Mouse (Mus musculus) liver, postnatal 0 days (tissue): ENCODE results near the gene Zfp131. TPM values are rescaled to one million over a fixed set of nuclear protein-coding genes. Genes with fewer than 3 reads are reported as not detected.

ENCODE experiments used
- ATAC-seq: fragments of 200-750 bp; cut with Nextera tagmentation; 2 replicates; pipeline ENCODE4 v1.8.0; 2017; ENCODE audit warnings: mild to moderate bottlenecking, moderate library complexity
- DNase-seq: peaks from one replicate; pipeline ENCODE4 v3.0.0-alpha.2; 2016
- H3K27ac ChIP-seq: fragments of 300-500 bp; sonication (generic); 2 replicates; pipeline ENCODE4 v1.5.1; 2014; ENCODE audit warnings: antibody characterized with exemption, moderate library complexity, mild to moderate bottlenecking, low read depth
- H3K27me3 ChIP-seq: fragments of 300-500 bp; sonication (generic); 2 replicates; pipeline ENCODE4 v1.6.1; 2014; ENCODE audit warnings: low read length, control low read depth, mixed read lengths; ENCODE audit not compliant: insufficient read depth
- H3K36me3 ChIP-seq: fragments of 300-500 bp; sonication (generic); replicated peaks from 2 replicates; pipeline ENCODE4 v1.6.1; 2014; ENCODE audit warnings: mild to moderate bottlenecking, control low read depth, low read length, moderate library complexity, mixed read lengths; ENCODE audit not compliant: insufficient read depth
- H3K4me1 ChIP-seq: fragments of 300-500 bp; sonication (generic); 2 replicates; pipeline ENCODE4 v1.6.1; 2014; ENCODE audit warnings: antibody characterized with exemption, mild to moderate bottlenecking, control low read depth; ENCODE audit not compliant: insufficient read depth
- H3K4me2 ChIP-seq: fragments of 300-500 bp; sonication (generic); 2 replicates; pipeline ENCODE4 v1.6.1; 2014; ENCODE audit warnings: low read depth, mild to moderate bottlenecking, low read length, moderate library complexity, mixed read lengths
- H3K4me3 ChIP-seq: fragments of 300-500 bp; sonication (generic); 2 replicates; pipeline ENCODE4 v1.5.1; 2014; ENCODE audit warnings: low read depth, low read length
- H3K9ac ChIP-seq: fragments of 300-500 bp; sonication (generic); replicated peaks from 2 replicates; pipeline ENCODE4 v1.6.1; 2014; ENCODE audit warnings: mild to moderate bottlenecking, moderate library complexity
- H3K9me3 ChIP-seq: fragments of 300-500 bp; sonication (generic); 2 replicates; pipeline ENCODE4 v1.6.1; 2016; ENCODE audit warnings: mild to moderate bottlenecking, control low read depth, low read length, mixed read lengths
- CTCF ChIP-seq: sonication (generic); IDR thresholded peaks from 2 replicates; pipeline ENCODE4 v1.5.1; 2016; ENCODE audit warnings: antibody characterized with exemption, low read depth
- EP300 ChIP-seq: IDR thresholded peaks from 2 replicates; pipeline ENCODE4 v1.6.1; 2016; ENCODE audit warnings: antibody characterized with exemption, low read depth, mild to moderate bottlenecking
- WGBS: fragments of 180-500 bp; shearing (Covaris S2); extraction: QIAGEN DNeasy Blood & Tissue Kit; methylation state at CpG from one replicate; pipeline ENCODE4 v1.1.7; 2014; ENCODE audit not compliant: insufficient replicate concordance; 5-methylcytosine and 5-hydroxymethylcytosine counted together
- polyA plus RNA-seq: library from polyadenylated mRNA; unstranded; fragments of >200 nt; fragmentation: Nextera tagmentation; extraction: Ambion mirVana; gene quantifications from 2 replicates; pipeline ENCODE4 v1.2.1, GENCODE M21; 2015

The Zfp131 gene
- polyA plus RNA-seq, 1 experiment from 2014 or later = 8.8 TPM

DNA sequence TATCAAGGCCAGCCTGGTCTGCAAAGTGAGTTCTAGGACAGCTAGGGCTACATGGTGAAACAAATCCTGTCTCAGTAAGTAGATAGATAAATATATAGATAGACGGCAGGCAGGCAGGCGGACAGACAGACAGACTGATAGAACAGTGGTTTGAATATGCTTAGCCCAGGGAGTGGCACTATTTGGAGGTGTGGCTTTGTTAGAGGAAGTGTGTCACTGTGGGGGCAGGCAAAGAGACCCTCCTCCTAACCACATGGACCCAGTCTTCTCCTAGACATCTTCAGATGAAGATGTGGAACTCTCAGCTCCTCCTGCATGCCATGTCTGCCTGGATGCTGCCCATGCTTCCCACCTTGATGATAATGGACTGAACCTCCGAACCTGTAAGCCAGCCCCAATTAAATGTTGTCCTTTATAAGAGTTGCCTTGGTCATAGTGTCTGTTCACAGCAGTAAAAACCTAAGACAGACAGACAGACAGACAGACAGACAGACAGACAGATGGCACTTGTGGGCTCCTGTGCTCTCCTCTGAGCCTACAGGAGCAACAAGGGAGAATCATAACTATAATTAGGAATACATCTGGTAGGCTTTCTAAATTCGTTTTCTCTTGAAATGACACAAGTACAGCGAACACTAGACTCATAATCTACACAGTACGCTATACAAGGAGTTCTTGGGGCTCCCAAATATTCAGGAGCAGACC is 47.8 kb downstream of the Zfp131 start:
- Histone ChIP-seq H3K4me1 (no peaks in the 10 kb centered on the region), H3K4me2 (no peak overlapping the region), H3K27ac (no peak overlapping the region), H3K36me3 (no peaks in the 10 kb centered on the region), H3K9me3 (no peaks in the 10 kb centered on the region), H3K4me3 (no peak overlapping the region), H3K27me3 (no peaks in the 10 kb centered on the region), H3K9ac (no peak overlapping the region)
- ATAC-seq = no peak
- 69% methylated on average over 6 of the region's 6 CpGs for WGBS
- DNase-seq = no peak
- TF ChIP-seq EP300 = no peak
- no peak for TF ChIP-seq CTCF

DNA sequence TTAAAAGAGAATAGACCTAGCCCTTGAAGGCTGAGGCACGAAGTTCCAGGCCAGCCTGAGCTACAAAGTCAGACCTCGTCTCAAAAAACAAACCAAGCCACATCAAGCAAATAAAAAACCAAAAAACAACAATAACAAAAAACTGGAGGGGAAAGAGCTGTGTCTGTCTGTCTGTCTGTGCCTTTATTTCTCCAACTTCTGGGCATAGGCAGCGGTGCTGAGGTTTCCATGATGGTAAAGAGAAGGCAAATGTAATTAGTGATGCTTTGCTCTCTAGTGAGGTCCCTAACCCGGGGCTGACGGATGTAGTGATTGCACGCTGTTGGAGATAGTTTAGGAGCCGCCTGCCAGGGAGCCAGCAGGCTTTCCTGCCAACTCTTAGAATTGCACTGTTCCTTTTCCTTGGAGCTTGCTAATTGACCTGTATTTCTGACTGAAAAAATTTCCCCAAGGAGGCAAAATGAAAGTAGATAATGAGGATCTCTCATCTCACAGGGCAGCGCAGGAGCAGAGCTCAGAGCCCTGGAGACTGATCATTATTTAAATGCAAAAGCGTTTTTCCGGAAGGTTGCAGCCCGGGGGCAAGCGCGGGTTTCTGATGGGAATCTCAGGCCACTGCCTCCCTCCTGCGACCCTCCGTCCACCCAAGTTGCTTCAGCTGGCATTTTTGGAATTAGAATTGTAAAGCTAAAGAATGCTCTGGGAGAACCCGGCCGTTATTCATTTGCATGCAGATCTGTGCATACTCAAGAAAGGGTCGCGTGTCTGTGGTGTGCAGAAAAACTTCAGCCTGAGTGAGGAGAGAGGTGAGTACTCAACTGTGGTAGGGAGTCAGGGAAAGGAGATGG is 49.1 kb downstream of the Zfp131 start:
- H3K4me3 ChIP-seq = peak overlapping the region; percentile 24; the same call in 1 of the 2 replicates
- DNase-seq (no peak), ATAC-seq (no peak)
- peaks cover 3% of the 10 kb centered on the region; the same call in 1 of the 2 replicates for H3K4me1 ChIP-seq
- H3K9ac ChIP-seq = peak overlapping the region; percentile 0; the same call in 1 of the 2 replicates
- no peaks in the 10 kb centered on the region for H3K36me3 ChIP-seq
- no peak overlapping the region for H3K27ac ChIP-seq
- H3K4me2 ChIP-seq = peak overlapping the region; percentile 57
- WGBS = 25% methylated on average over 19 of the region's 19 CpGs
- TF ChIP-seq EP300 = no peak
- no peak for TF ChIP-seq CTCF
- no peaks in the 10 kb centered on the region for H3K27me3 ChIP-seq
- H3K9me3 ChIP-seq = no peaks in the 10 kb centered on the region

DNA sequence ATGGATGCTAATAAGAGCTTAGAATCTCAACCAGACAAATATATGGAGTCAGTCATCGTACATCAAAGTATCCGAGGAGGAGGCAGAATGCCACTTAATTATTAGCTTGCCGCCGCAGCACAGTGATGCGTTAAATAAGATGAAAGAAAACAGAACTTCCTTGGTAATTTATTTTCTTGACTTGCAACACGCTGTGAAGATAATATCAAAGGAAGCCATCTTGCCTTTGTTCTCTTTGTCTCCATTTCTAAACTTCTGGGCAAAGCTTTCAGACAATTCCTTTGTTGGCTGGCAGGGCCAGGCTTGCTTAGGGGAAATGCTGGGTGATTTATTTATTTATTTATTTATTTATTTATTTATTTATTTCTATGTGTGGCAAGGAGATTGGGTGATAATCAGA is 59.2 kb downstream of the Zfp131 start:
- Histone ChIP-seq H3K27ac (no peak overlapping the region), H3K9me3 (no peaks in the 10 kb centered on the region), H3K4me2 (no peak overlapping the region), H3K4me3 (no peak overlapping the region), H3K4me1 (no peaks in the 10 kb centered on the region), H3K36me3 (no peaks in the 10 kb centered on the region), H3K27me3 (no peaks in the 10 kb centered on the region), H3K9ac (no peak overlapping the region)
- 62% methylated on average over 6 of the region's 6 CpGs for WGBS
- ATAC-seq = no peak
- TF ChIP-seq EP300 = no peak
- no peak for TF ChIP-seq CTCF
- no peak for DNase-seq

- ATAC-seq (no peak), DNase-seq (no peak)
- WGBS = 75% methylated on average over 7 of the region's 7 CpGs
- no peak overlapping the region for H3K27ac ChIP-seq
- no peak overlapping the region for H3K4me3 ChIP-seq
- no peaks in the 10 kb centered on the region for H3K4me1 ChIP-seq
- H3K4me2 ChIP-seq = no peak overlapping the region
- no peaks in the 10 kb centered on the region for H3K9me3 ChIP-seq
- no peaks in the 10 kb centered on the region for H3K36me3 ChIP-seq
- TF ChIP-seq EP300 = no peak
- no peak for TF ChIP-seq CTCF
- H3K9ac ChIP-seq = no peak overlapping the region
- H3K27me3 ChIP-seq = no peaks in the 10 kb centered on the region
Measured at GRCm38 (mm10) chr13:119729406-119729805, 61.3 kb downstream of the Zfp131 start.

GRCm38 (mm10) chr13:119727608-119728387 is 62.9 kb downstream of the Zfp131 start:
- no peak for ATAC-seq
- whole genome bisulfite sequencing = 75% methylated on average over 26 of the region's 26 CpGs

DNA sequence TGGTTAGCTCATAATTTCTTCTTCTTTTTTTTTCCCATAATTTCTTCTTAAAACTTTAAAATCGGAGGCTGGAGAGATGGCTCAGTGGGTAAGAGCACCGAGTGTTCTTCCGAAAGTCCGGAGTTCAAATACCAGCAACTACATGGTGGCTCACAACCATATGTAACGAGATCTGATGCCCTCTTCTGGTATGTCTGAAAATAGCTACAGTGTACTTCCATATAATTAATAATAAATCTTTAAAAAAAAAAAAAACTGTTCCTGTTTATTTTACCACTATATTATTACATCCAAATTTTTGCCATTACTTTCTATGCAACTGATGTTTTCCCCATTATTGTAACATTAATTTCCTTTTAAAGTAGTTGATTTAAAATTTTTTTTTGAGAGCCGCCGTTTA is 66.1 kb downstream of the Zfp131 start:
- no peak for DNase-seq
- 76% methylated on average over 7 of the region's 7 CpGs for WGBS
- no peak overlapping the region for H3K4me3 ChIP-seq

More at GRCm38 (mm10) chr13:119727608-119728387, 62.9 kb downstream of the Zfp131 start:
- no peaks in the 10 kb centered on the region for H3K9me3 ChIP-seq
- H3K27ac ChIP-seq = no peak overlapping the region
- no peaks in the 10 kb centered on the region for H3K27me3 ChIP-seq
- no peak overlapping the region for H3K4me2 ChIP-seq
- no peak for DNase-seq
- H3K4me1 ChIP-seq = no peaks in the 10 kb centered on the region
- no peaks in the 10 kb centered on the region for H3K36me3 ChIP-seq
- H3K9ac ChIP-seq = no peak overlapping the region
- H3K4me3 ChIP-seq = no peak overlapping the region
- TF ChIP-seq EP300 = no peak
- TF ChIP-seq CTCF = no peak

More for the DNA sequence above, 66.1 kb downstream of the Zfp131 start:
- no peak overlapping the region for H3K9ac ChIP-seq
- no peaks in the 10 kb centered on the region for H3K9me3 ChIP-seq
- no peaks in the 10 kb centered on the region for H3K27me3 ChIP-seq
- no peak overlapping the region for H3K27ac ChIP-seq
- no peak overlapping the region for H3K4me2 ChIP-seq
- H3K4me1 ChIP-seq = no peaks in the 10 kb centered on the region
- no peaks in the 10 kb centered on the region for H3K36me3 ChIP-seq
- ATAC-seq = no peak
- TF ChIP-seq CTCF (peak; percentile 39), EP300 (no peak)
